Mouse (Mus musculus): ENCODE data around the gene Pfn3. TPM values are rescaled to one million over a fixed set of nuclear protein-coding genes. Genes with fewer than 3 reads are reported as not detected.

The Pfn3 gene
- total and polyA plus RNA-seq, 3 experiments = not detected

DNA sequence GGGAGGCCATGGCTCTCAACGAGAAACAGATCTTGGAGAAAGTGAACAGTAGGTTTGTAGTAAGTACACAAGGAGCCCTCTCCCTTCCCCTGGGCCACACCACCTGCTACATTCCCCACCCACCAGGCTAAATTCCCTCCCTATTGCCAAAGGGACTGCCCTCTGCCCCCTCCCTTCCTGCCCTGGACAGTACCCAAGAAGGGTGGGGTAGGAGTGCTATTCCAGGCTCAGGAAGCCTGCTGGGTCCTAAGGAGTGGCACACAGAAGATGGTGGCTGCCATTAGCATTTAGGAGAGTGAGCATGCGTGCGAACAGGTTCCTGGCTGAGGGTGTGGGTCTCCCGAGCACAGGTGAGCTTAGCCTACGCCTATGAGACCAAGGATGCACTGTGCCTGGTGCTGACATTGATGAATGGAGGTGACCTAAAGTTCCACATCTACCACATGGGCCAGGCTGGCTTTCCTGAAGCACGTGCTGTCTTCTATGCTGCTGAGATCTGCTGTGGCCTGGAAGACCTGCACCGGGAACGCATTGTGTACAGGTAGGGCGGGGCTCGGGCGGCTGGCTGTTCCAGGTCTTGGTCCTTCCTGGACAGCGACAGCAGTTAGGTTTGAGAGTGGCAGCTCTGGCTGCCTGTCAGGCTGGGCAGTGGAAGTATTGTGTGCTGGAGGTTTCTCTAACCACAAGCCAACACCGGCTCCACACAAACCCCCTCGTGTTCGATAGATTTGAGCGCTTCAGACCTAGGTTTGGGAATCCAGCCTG, 36.9 kb upstream of the Pfn3 start:
- Histone ChIP-seq H3K79me2 (replicated peaks; ENCODE audit: control insufficient read depth, extremely low read depth, insufficient read depth, poor library complexity, severe bottlenecking) (peaks cover 17% of the 10 kb centered on the region), H3K4me1 (ENCODE audit: control insufficient read depth in 1 of 2, insufficient read depth in 2 of 2) (peaks cover 26 to 48% of the 10 kb centered on the region in 2 experiments), H3K27ac (ENCODE audit: insufficient read depth, low read depth) (no peak overlapping the region), H3K36me3 (replicated peaks in 1 of 2; ENCODE audit: control insufficient read depth in 1 of 2, insufficient read depth in 1 of 2, low read length in 1 of 2) (peaks cover 59 to 74% of the 10 kb centered on the region in 2 experiments), H3K27me3 (replicated peaks) (no peaks in the 10 kb centered on the region), H3K9me3 (replicated peaks; ENCODE audit: low read length) (no peaks in the 10 kb centered on the region), H3K4me2 (ENCODE audit: insufficient read depth, low read depth, poor library complexity, severe bottlenecking) (no peak overlapping the region), H3K9ac (ENCODE audit: insufficient read depth, low read depth) (no peak overlapping the region), H3K4me3 (replicated peaks in 1 of 3; ENCODE audit: low read depth in 2 of 3, low read length in 2 of 3, poor library complexity in 1 of 3) (no peak overlapping the region)
- no peak for DNase-seq (ENCODE audit: extremely low read depth)
- TF ChIP-seq IRF4 (IDR thresholded peaks at IDR 0.05; ENCODE audit: low read depth, low read length) = no peak
- no peak for TF ChIP-seq ZC3H11A (IDR thresholded peaks at IDR 0.05; ENCODE audit: low read depth, low read length)
- in situ Hi-C loops (cut with MboI; ENCODE audit: low pct_ligation_motif_present, low pct_unique_long_range_greater_than_20kb, low sequenced_read_pairs) = no loop called here
- dilution Hi-C loops (cut with MboI; ENCODE audit: extremely low pct_ligation_motif_present, extremely low pct_unique_long_range_greater_than_20kb, low sequenced_read_pairs) = no loop called here

DNA sequence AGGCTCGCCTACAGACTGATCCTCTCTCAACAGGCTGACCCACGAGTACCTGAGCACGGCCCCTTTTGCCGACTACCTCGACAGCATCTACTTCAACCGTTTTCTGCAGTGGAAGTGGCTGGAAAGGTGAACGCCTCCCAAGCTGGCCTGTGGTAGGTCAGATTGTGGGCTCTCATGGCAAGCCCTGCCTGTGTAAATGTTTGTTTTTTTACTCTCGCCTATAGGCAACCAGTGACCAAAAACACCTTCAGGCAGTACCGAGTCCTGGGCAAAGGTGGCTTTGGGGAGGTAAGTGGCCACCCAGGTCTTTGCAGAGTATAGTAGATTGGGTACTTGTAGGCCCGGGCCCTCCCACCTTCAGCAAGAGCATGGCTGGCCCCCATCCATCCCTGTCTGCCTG, 36.3 kb upstream of the Pfn3 start:
- no peak for TF ChIP-seq NELFE (IDR thresholded peaks at IDR 0.05; ENCODE audit: low read depth, low read length)
- TF ChIP-seq NRF1 (IDR thresholded peaks at IDR 0.05; ENCODE audit: low read depth, low read length) = no peak
- no peak for TF ChIP-seq MAFK (IDR thresholded peaks at IDR 0.05; ENCODE audit: insufficient replicate concordance, low read length)
- no peak for TF ChIP-seq USF1 (IDR thresholded peaks at IDR 0.05; ENCODE audit: low read depth, low read length)
- no peak for TF ChIP-seq SIN3A (IDR thresholded peaks at IDR 0.05; ENCODE audit: low read length)
- no peak for TF ChIP-seq MAX (IDR thresholded peaks at IDR 0.05; ENCODE audit: low read length)
- no peak for TF ChIP-seq EP300 (IDR thresholded peaks at IDR 0.05; ENCODE audit: low read length)
- TF ChIP-seq JUND (conservative IDR thresholded peaks at IDR 0.05; ENCODE audit: low read depth, low read length) = no peak
- TF ChIP-seq MYC (IDR thresholded peaks at IDR 0.05; ENCODE audit: low read depth, low read length) = no peak
- no peak for TF ChIP-seq PAX5 (IDR thresholded peaks at IDR 0.05; ENCODE audit: low read length)
- no peak for TF ChIP-seq ELF1 (IDR thresholded peaks at IDR 0.05; ENCODE audit: low read depth, low read length)
- no peak for TF ChIP-seq ZC3H11A (IDR thresholded peaks at IDR 0.05; ENCODE audit: low read depth, low read length)
- no peak for TF ChIP-seq MXI1 (IDR thresholded peaks at IDR 0.05; ENCODE audit: low read depth, low read length)
- no peak for TF ChIP-seq IRF4 (IDR thresholded peaks at IDR 0.05; ENCODE audit: low read depth, low read length)
- TF ChIP-seq CHD2 (IDR thresholded peaks at IDR 0.05; ENCODE audit: low read length) = no peak
- no peak for TF ChIP-seq MEF2A (IDR thresholded peaks at IDR 0.05; ENCODE audit: borderline replicate concordance, low read depth, low read length)
- TF ChIP-seq RCOR1 (conservative IDR thresholded peaks at IDR 0.05; ENCODE audit: low read depth, low read length) = no peak
- TF ChIP-seq POLR2A (IDR thresholded peaks at IDR 0.05; ENCODE audit: low read depth, low read length) = no peak
- Histone ChIP-seq H3K27ac (ENCODE audit: insufficient read depth, low read depth) (no peak overlapping the region), H3K79me2 (replicated peaks; ENCODE audit: control insufficient read depth, extremely low read depth, insufficient read depth, poor library complexity, severe bottlenecking) (peaks cover 24% of the 10 kb centered on the region), H3K27me3 (replicated peaks) (no peaks in the 10 kb centered on the region), H3K9me3 (replicated peaks; ENCODE audit: low read length) (no peaks in the 10 kb centered on the region), H3K4me1 (ENCODE audit: control insufficient read depth in 1 of 2, insufficient read depth in 2 of 2) (peaks cover 26 to 54% of the 10 kb centered on the region in 2 experiments), H3K4me3 (replicated peaks in 1 of 3; ENCODE audit: low read depth in 2 of 3, low read length in 2 of 3, poor library complexity in 1 of 3) (no peak overlapping the region), H3K4me2 (ENCODE audit: insufficient read depth, low read depth, poor library complexity, severe bottlenecking) (no peak overlapping the region), H3K9ac (ENCODE audit: insufficient read depth, low read depth) (no peak overlapping the region), H3K36me3 (replicated peaks in 1 of 2; ENCODE audit: control insufficient read depth in 1 of 2, insufficient read depth in 1 of 2, low read length in 1 of 2) (peaks cover 55 to 70% of the 10 kb centered on the region in 2 experiments)
- no peak for DNase-seq (ENCODE audit: extremely low read depth)
- in situ Hi-C loops (cut with MboI; ENCODE audit: low pct_ligation_motif_present, low pct_unique_long_range_greater_than_20kb, low sequenced_read_pairs) (no loop called here), dilution Hi-C loops (cut with MboI; ENCODE audit: extremely low pct_ligation_motif_present, extremely low pct_unique_long_range_greater_than_20kb, low sequenced_read_pairs) (no loop called here)

All from CH12.LX (cell line).